Mouse (Mus musculus) layer of hippocampus, postnatal 10 days (tissue): Measurements from ENCODE around the gene Hoxc11. TPM values are rescaled to one million over a fixed set of nuclear protein-coding genes. Genes with fewer than 3 reads are reported as not detected.

Experiments used
- DNase-seq, 2 experiments: peaks; one replicate each; pipeline ENCODE4 v3.0.0; 2021; ENCODE audit warnings: low spot score in 2 of 2
- microRNA-seq, 2 experiments: library from miRNA; unstranded; fragments of <30 nt; microRNA quantifications; one replicate each; pipeline ENCODE4 v1.2.0; 2021
- total RNA-seq, 2 experiments: library from RNA; stranded (reverse); gene quantifications; 2 replicates each; pipeline ENCODE4 v1.2.3; 2021

Gene Hoxc11
- total RNA-seq, 2 experiments from 2014 or later = not detected

DNA sequence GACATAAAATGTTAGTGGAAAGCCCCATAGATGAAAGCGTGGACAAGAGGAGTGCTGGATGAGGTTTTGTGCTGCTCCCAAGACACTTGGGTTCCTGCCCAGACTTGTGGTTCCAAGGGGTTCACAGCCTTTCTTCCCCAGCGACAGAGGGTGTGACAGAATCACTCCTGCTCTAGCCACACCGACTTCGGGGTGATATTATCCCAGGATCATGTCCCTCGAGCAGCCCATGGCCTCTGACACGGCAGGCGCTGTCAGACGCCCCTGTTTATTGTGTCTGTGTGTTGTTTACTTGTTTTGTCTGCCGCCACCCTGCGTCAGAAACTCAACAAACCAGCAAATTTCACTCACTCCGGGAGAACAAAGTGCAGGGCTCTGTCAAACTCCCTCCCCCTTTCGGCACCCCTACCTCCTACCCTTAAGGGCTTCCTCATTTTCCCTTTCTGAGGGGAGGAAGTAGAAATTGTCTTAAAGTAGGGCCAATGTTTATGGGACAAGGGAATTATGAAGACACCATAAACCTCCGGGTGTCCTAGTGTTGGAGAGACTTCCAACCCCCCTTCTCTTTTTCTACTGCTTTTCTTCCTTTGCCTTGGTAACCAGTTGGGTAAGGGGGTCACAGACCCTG is 48.7 kb downstream of the Hoxc11 start:
- DNase-seq = no peak

DNA sequence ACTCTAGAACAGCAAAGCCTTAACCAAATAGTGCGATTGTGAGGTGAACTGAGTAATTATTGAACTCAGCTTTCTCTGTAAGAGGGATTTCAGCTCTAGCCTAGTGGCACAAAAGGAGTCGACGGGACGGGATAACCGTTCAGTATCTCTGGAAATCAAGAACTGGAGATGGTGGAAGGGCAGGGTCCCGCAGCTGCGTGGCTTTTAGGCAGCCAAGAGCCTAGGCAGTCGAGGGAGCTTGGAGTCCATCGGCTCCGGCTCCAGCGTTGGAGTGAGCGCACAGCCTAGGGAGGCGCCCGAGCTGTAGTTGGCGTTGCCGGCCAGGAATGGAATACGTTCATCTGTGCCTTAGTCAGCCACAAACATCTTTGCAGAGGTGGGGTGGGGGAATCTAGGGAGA is 51.1 kb downstream of the Hoxc11 start:
- DNase-seq = no peak

DNA sequence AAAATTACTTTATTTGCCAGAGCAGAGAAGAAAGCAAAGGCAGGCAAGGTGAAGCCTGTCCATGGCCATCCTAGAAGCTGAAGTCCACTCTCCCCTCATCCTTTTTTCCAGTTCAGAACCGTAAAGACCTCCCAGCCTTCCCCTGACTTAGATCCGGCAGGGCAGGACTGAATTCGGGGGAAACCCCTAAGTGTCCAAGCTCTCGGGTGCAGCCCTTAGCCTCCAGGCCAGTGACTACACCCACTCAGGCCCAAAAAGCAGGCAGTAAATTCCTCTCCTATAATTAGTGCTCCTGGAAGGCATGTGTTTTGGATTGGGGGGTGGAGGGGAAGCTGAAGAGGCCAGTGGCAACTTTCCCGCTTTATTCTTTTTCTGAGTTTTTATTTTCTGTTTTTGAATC is 51.6 kb downstream of the Hoxc11 start:
- no peak for DNase-seq

DNA sequence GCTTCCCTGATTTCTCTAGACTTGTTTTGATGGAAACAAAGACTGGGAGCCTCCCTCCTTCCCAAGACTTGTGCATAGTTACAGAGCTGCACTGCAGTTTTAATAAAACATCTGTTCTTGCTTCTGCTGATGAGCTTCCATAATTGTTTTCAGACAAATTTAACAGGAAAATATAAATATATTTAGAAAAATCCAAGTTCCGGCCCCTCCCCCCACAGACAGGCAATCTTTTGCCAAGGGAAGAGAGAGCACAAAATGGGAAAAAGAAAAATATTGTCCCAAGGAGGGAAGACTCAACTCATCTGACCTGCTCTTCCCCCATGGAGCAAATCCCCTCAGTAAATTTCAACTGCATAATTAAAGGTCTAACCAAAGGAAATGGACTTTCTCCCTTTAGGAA is 52.1 kb downstream of the Hoxc11 start:
- DNase-seq = no peak

Small RNAs within 50 kb of the gene (microRNA-seq; reads per million reads assigned to microRNA genes)
- gene Mir196a-2 = 0 to 0.98 reads per million in 2 experiments

Other genes starting within 250 kb of the Hoxc11 start
- gene Calcoco1, start 232.2 kb upstream of the Hoxc11 start, total RNA-seq = 10 to 100 TPM; 57.7 to 62.7 TPM
- gene Hoxc13, start 33.3 kb upstream of the Hoxc11 start, total RNA-seq = not detected
- not detected for gene Hoxc12, start 17.7 kb upstream of the Hoxc11 start, total RNA-seq
- gene Hoxc10, start 12.4 kb downstream of the Hoxc11 start, total RNA-seq = not detected
- not detected for gene Hoxc5, start 13.0 kb downstream of the Hoxc11 start, total RNA-seq
- gene Hoxc9, start 22.0 kb downstream of the Hoxc11 start, total RNA-seq = not detected
- gene Hoxc8, start 36.2 kb downstream of the Hoxc11 start, total RNA-seq = not detected
- not detected for gene Hoxc6, start 43.8 kb downstream of the Hoxc11 start, total RNA-seq
- not detected for gene Hoxc4, start 64.5 kb downstream of the Hoxc11 start, total RNA-seq
- 10 to 100 TPM; 15.1 to 17.4 TPM for gene Smug1, start 212.7 kb downstream of the Hoxc11 start, total RNA-seq